Mouse (Mus musculus): ENCODE results near the gene Uqcrfs1. TPM values are rescaled to one million over a fixed set of nuclear protein-coding genes. Genes with fewer than 3 reads are reported as not detected.

The Uqcrfs1 gene
- polyA plus RNA-seq (2017; shearing (Covaris generic)), result 137 TPM

GRCm38 (mm10) chr13:30544856-30545604 lies at the start of gene Uqcrfs1:
Gene Uqcrfs1, minus strand, starts transcription at chr13:30545362.

Other genes starting within 250 kb of the Uqcrfs1 start
- gene Agtr1a, start 208.9 kb downstream of the Uqcrfs1 start, polyA plus RNA-seq (2017; shearing (Covaris generic)), result not detected
- 3.3 TPM for gene Dusp22, start 114.6 kb upstream of the Uqcrfs1 start, polyA plus RNA-seq (2017; shearing (Covaris generic))
- 18.6 TPM for gene Irf4, start 203.9 kb upstream of the Uqcrfs1 start, polyA plus RNA-seq (2017; shearing (Covaris generic))